Mouse (Mus musculus): ENCODE measurements around the gene Igsf9b.

Gene Igsf9b

DNA sequence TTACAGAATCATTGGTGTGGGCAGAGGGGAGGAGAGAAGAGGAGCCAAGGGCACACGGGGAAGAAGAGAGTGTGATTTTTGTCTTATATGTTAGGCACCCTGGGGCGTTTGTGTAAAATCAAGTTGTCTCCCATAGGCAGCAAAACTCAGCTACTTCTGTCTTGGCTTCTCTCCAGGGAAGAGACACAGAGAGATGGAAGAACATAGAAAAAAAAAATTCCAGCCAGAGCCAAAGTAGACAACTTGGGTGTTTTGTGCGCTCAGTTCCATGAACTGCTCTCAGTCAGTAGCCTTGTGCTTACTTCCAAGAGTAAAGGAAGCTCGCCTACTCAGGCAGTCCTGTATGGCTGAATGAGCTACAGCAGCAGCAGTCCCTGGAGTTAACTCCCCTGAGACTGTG lies 31.4 kb downstream of the Igsf9b start:
- DNase-seq (ENCODE audit: low spot score) = no peak

- no peak for DNase-seq (ENCODE audit: low spot score)
These were observed 32.5 kb downstream of the Igsf9b start for GRCm38 (mm10) chr9:27331538-27331937.

DNA sequence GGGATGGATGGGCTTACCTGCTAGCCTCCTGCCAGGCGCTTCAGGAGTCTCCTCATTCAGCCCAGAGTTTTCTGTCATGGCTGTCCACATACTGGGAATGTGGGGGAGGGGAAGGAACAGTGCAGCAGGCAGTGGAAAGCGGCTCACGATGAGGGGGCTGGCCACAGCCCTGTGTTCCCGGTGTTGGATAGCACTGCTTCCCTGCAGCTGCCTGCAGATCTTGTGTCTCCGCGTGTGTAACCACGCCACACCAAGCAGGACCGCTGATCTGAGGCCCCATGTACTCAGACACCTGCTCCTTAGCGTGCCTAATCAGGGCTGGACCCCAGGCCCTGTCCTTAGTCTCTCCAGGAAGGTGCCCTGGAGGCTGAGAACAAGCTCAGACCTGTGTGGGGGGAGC lies 35.9 kb downstream of the Igsf9b start:
- no peak for DNase-seq (ENCODE audit: low spot score)

GRCm38 (mm10) chr9:27336962-27337636 lies 38.1 kb downstream of the Igsf9b start:
- DNase-seq (ENCODE audit: low spot score) = no peak

DNA sequence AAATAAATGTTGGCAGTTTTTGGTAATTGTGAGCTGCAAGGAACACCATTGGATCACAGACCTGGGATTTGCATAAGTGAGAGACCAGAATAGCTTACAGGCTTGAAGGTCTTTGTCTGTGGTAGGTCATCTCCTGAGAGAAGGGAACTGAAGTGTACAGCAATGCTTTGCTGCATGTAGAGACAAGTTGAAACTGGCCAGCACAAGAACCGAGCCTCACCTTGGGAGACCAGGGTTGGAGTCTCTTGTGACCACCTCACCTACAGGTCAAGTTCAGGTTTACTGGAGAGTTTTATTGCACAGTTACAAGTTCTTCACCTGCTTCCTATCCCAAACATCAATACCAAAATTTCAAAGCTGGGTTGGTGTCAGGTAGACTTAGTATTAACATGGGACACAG lies 40.2 kb downstream of the Igsf9b start:
- DNase-seq (ENCODE audit: low spot score) = no peak

GRCm38 (mm10) chr9:27346541-27347269 lies 47.7 kb downstream of the Igsf9b start:
- no peak for DNase-seq (ENCODE audit: low spot score)

- no peak for DNase-seq (ENCODE audit: low spot score)
These were observed 54.1 kb downstream of the Igsf9b start for GRCm38 (mm10) chr9:27353082-27353481.

GRCm38 (mm10) chr9:27357893-27358292 lies 58.9 kb downstream of the Igsf9b start:
- DNase-seq (ENCODE audit: low spot score) = no peak

- no peak for DNase-seq (ENCODE audit: low spot score)
These were observed 68.2 kb downstream of the Igsf9b start for GRCm38 (mm10) chr9:27367231-27367630.

DNA sequence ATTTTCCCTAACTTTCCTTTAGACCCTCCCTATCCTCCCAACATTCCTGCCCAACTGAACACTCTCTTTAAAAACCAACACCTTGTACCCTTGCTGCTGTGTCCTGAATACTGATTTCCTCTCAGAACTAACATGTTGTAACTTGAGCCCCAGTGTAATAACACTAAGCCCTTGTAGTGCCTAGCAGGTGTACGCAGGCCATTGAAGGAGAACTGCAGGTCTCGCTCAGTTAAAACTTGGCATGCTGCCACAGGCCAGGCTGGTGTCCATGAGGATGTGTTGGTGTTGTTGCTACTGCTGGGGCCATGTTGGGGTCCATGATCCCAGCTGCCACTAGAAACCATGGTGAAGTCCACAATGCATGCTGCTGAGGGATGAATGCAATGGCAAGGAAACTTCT lies 70.1 kb downstream of the Igsf9b start:
- DNase-seq (ENCODE audit: low spot score) = no peak

GRCm38 (mm10) chr9:27375746-27376145 lies 76.7 kb downstream of the Igsf9b start:
- no peak for DNase-seq (ENCODE audit: low spot score)

DNA sequence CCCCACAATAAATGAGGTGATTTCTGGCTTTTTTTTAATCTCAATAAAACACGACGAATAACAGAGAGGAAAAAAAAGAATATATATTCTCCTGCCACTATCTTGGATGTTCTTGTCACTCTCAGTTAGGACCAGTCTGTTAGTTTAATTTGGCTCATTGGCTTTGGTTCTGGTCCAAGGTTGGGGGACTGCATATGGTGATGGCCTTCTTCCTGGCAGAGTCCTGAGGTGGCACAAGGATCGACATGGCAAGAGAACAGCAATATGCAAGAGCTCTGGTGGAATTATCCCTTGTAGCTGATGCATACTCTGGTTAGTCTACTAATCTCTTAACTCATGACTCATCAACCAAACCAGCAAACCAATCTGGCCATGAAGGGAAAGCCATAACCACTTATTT lies 87.9 kb downstream of the Igsf9b start:
- no peak for DNase-seq (ENCODE audit: low spot score)

GRCm38 (mm10) chr9:27396500-27396899 lies 97.5 kb downstream of the Igsf9b start, which contains the start of gene Spata19:
Spata19 (plus strand) TSS chr9:27396800.
- no peak for DNase-seq (ENCODE audit: low spot score)

DNA sequence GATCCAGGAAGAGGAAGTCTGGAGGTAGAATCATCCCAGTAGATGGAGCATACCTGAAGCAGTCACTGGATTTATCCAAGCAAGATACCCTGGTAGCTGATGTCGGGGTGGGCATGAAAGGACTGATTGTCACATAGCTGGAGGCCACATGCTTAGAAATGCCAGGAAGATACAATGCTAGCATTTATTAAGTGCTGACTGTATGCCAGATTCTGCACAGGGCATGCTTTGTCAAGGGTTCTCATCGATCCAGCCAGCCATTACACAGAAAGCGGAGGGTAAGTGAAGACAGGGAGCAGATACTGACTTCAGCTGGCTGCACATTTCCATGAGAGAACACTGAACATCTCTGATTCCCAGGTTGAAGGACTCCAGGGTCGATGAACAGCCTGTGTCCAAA lies 102.2 kb downstream of the Igsf9b start:
- DNase-seq (ENCODE audit: low spot score) = no peak
